Mouse (Mus musculus): Measurements from ENCODE around the gene Fam20b.

Fam20b gene

DNA sequence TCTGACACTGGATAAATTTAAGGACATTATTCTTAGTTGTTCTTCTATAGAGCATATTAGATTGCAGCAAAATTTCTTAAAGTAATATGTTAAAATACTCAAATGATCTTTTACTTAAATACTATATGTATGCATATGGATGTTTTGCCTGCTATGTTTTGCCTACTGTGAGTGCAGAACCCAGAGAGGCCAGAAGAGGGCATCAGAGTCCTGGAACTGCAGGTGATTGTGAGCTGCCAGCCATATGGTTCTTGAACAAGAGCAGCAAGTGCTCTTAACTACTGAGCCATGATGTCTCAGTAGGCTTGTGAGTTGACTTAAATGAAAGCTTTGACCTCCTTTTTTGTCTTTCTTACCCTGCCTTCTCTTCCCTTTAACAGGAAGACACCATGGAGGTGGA lies 87.9 kb downstream of the Fam20b start:
- peak; percentile 30 for DNase-seq

DNA sequence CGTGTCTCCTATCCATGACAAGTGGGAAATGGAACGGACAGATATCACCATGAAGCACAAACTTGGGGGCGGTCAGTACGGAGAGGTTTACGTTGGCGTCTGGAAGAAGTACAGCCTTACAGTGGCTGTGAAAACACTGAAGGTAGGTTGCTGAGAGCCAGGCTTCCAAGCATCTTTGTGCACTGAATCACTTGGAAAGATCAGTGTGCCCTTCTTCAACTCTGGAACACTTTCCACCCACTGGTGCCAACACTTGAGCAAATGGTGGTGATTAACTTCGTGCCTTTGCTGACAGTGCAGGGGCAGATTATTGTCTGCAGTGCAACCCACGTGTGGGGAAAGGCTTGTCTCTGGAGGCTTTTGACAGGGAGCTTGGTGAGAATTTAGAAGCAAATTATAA lies 88.9 kb downstream of the Fam20b start:
- no peak for DNase-seq

Data from right cerebral cortex, postnatal 4 days (tissue).